Mouse (Mus musculus) right cerebral cortex, postnatal 10 days (tissue): ENCODE data around the gene Dnm3.

Experiments used
- DNase-seq, 2 experiments: peaks; one replicate each; pipeline ENCODE4 v3.0.0; 2021; ENCODE audit warnings: low spot score in 2 of 2

Gene Dnm3

DNA sequence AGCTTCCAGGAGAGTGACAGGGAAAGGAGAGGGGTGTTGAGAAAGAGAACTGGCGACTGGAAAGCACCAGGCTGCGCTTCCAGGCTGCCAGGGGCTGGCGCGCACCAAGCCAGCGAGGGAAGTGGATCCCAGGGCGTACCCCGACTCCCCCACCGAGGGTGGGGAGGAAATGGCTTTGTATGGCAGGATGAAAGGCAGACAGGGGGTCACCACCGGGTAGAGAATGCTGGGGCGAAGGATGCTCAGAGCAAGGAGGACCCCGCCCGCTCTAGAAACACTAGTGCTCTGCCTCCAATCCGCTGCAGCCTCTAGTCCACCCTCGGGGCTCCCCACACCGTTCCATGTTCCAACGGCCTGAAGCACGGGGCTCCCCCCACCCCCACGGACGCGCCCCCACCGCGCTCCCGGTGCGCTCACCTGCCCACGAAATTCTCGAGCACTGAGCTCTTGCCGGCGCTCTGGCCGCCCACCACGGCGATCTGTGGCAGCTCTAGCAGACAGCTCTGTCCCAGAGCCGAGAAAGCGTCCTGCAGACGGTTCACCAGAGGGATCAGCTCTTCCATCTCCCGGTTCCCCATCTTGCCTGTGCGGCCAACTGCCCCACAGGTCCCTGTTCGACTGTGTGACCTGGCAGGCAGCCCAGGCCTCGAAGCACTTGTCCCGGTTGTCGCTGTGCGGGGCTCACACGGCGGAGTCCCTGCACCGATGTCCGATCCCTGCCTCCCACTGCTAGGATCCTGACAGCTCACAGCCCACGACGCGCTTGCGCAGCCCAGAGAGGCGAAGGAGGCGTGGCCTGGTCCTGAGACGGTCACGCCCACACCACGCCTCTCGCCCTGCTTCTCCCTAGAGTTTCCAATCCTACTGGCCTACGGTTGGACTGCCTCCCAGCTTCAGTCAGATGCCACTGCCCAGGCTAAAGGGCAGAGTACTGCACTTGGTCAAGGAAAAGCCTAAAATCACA, at the start of gene Dnm3:
Gene Dnm3 (minus strand): TSS at position 789 of the 964 bp plus-strand sequence.
- DNase-seq = peak; percentile 93 to 94

DNA sequence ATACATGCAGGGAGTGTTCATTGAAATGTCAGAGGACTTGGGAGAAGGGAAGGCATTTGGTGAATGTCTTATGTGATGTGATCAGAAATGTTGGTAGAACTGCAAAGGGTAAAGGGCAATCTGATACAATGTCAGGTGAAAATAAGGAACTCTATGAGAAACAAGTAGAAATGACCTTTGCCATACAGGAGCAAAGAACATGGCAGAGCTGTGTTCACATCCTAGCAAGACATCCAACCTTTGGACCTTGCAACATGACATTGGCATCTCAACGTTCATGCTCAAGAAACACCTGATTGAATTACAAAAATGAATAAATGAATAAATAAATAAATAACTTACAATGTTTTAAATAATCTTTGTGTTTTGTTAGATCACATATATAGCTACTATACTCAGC, 37.3 kb upstream of the Dnm3 start:
- no peak for DNase-seq

DNA sequence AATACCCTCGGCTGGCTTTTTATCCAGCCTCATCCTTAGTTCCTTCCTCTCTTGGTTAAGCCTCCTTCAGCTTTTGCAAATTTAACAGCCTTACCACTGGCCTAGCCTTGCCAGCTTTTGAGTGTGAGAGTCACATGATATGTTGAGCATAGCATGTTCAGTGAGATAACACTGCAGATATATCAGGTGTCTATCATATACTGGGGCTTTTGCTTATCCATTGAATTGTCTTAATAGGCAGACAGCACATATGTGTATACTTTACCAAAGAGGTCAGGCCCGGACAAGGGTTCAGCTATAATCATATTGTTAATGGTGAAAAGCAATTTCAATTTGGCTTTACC, 32.2 kb upstream of the Dnm3 start:
- DNase-seq = no peak

DNA sequence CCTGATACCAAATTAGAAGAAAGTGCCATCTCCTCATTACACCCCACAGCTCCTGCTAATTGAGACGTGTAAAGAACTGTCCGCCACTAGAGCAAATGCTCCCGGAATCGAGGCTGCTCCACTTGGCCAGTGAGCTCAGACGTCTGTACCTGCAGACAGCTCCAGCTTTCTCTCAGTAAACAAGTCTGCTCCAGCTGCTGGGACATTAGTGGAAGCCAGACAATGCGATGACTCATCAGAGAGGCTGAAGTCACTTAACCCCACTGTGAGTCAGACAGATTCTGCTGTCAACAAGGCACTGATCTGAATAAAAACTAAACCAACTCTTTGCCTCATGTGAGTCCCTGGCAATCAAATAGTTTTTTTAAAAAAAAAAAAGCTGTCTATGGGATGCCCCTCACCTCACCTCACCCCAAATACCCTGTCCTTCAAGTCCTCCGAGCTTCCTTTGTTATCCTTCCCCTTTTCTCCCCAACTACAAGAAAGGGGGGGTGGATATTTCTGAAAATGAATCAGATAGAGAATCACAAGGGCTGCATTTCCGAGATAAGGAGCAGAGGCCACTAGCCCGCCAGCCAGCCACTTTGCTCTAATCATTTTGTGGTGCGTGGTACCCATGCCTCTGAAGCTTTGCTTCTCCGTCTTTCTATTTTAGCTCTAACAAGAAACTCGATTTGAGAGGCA, 31.6 kb upstream of the Dnm3 start:
- DNase-seq = peak in 1 of 2 experiments; percentile 25

DNA sequence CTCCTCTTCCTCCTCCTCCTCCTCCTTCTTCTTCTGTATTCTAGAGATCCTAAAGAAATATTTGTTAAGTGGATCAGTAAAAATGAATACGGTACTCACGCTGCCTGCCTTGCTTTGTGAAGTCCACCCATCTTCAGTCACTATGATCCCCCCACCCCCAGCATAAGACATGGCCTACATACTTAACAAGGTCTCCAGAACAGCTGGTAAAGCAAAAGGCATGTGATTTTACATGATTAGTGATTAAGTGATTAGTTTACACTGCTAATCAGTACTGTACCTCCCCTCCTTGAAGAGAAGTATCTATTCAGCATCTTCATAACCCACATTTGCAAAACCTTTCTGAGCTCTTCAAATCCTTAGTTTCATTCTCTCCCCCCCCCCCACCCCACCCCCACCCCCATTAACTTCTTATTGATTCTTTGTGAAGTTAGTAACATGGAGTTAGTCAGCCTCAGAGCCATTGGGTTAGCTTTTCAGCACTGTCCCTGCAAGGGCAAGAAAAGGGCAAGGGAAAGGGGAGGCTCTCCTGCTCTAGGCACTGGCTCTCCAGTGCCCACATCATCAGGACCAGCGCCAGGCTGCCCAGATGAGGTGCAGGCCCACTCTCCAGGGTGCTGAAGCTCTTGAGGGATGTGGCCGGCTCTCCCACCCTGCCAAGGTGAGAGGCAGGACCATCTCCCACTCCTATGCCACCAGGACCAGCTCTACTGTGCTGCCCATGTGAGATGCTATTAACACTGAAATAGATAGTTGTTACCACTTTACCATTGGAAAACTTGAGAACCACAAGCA, 30.6 kb upstream of the Dnm3 start:
- DNase-seq = no peak

DNA sequence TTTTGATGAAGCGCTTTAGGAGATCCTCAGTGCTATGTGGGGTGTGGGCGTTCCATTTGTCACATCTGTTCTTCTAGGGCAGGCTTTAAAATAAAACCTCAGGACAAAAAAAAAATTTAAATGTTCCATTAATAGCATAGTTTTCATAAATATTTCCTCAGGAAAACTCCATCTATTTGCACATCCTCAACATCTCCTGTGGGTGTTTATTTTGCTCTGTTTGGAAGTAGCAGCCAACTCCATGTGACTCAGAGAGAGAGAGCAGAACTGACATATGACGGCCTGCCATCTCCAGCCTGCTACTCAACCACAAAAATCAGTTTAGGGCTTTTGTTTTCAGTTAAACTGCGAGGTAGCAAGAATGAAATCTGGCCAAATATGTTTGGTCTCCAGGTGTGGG, 28.7 kb upstream of the Dnm3 start:
- no peak for DNase-seq

DNA sequence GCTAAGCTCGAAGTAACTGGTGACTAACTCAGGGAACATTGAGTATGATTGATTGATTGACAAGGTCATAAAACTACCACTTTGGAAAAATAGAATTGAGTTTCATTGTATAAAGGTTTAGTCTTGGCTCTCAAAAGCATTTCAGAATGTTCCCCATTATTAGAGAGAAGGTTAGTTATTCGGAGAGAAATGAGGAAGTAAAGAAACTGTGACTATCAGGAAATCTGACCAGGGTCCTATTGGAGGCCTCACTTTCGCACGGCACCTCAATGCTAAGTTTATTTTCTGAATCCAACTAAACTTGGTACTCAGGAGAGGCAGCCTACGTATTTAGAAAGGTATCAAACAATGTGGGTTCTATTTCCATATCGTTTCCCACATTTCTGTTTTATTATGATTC, 27.8 kb upstream of the Dnm3 start:
- no peak for DNase-seq

DNA sequence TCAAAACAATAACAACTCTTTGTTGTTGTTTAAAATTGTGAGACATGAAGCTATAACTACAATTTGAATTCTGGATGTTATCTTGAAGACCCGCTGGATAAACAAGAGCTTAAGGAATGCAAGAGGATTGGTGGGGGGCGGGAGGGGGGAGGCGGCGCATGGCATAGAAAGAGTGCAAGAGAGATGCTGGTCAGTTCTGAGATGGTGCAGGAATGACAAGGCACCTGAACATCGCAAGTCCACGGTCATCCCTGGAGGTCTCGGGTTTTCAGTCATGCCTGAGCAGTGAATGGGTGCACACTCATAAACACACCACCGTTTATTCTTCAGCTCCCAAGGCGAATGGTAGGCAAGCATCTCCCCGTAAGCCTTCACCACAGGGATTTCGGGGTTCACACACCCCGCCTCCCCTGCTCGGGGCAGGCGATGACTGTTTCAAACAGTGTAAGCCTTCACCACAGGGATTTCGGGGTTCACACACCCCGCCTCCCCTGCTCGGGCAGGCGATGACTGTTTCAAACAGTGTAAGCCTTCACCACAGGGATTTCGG, 1.2 kb downstream of the Dnm3 start:
- no peak for DNase-seq

DNA sequence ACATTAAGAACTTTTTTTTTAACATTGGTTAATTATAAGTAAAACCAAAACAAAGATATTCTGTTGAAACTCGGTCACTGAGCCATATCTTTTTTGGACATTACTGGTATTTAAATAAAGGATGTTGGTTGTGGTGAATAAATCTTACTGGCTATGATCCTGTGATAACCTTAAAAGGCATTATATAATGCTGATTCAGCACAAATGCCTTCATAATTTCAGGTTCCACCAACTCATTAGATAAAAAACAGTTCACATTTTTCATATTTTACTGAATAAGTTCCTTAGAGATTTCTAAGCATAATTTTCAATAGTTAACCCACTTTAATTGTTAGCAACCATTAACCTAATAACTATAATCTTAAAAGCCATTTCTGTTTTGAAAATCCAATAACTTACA, 4.9 kb downstream of the Dnm3 start:
- no peak for DNase-seq

DNA sequence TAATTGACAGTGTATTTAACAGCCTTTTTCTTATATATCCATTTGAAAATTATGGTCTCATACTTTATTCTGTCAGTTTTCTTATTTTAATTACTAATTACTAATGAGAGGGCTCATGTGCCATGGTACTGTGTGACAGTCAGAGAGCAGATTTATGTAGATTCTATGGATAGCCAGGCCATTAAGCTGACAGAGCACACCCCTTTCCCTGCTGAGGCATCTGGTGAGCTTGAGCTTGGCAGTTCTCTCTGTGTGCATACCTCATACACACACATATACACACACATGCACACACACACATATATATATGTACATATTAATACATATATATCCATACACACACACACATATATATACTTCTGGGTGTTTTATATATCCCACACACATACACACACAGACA, 6.7 kb downstream of the Dnm3 start:
- DNase-seq = peak in 1 of 2 experiments; percentile 3

DNA sequence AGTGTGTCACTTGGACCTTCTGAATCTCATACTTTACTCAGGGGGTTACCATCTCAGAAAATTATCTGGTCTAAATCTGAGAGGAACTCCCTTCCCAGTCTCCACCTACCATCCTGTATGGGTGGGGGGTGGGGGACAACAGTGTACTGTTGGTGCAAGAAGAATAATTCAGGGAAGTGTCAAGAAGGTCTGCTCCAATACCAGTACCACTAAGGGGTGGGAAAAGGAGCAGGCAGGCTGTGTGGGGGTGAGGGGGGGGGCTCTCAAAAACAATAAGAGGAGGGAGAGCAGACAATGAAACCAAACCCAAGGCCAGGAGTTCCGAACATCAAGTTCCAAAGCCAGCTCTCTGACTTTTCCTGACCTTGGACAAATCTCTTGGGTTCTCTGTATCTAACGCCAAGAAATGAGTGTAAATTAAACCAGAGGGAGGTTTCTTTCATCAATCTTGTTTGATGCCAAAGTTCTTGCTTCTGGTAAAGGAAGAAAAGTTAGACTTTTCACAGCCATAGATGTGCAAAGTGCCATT, 8.0 kb downstream of the Dnm3 start:
- no peak for DNase-seq

DNA sequence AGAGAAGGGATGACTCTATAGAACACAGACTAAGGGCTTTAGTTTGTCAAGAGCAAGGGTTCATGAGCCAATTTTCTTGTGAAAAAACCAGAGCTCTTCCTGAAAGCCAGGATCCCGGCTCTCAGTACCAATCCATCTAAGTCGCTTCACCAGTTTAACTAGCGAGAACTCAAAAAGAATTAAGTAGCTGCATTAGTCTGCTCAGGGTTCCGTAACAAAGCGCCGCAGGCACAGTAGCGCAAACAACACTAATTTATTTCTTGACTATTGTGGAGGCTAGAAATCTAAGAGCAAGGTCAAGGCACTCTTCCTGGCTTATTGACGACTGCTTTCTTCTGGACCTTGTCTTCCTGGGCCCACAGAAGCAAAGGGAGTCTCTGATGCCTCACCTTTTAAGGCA, 14.2 kb downstream of the Dnm3 start:
- DNase-seq = no peak

DNA sequence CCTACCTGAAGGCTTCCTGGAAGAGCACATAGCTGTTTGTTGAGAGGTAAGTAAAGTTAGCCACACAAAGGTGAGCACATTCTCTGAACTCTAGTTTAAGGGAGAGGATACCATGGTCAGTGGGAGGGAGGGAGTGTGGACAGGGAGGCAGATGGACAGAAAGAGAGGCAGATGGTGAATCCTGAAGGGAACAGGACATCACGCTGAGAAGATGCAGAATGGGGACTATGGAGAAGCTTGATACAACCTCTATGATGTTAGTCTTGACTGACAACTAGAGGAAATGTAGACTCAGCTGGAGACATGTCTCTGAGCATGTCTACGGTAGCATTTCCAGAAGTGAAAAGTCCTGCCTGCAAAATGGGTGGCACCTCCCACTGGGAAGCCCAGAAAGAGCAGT, 19.1 kb downstream of the Dnm3 start:
- DNase-seq = no peak

DNA sequence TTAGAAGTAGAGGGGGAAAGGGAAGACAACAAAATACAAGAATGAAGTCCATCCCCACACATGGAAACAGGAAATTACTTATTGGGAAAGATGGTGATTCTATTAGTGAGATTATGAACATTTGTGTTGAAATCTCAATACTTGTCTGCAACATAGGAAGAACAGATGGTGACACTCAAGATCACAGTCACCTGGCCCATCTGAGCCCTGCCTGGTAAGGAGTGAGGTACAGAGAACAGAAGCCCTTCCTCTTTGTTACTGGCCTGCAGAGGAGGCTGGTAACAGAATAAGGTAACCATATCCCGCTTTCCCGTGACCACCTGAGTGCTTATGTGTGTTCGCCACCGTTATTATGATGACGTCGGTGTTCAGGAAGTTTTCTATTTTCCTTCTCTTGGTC, 21.0 kb downstream of the Dnm3 start:
- no peak for DNase-seq

DNA sequence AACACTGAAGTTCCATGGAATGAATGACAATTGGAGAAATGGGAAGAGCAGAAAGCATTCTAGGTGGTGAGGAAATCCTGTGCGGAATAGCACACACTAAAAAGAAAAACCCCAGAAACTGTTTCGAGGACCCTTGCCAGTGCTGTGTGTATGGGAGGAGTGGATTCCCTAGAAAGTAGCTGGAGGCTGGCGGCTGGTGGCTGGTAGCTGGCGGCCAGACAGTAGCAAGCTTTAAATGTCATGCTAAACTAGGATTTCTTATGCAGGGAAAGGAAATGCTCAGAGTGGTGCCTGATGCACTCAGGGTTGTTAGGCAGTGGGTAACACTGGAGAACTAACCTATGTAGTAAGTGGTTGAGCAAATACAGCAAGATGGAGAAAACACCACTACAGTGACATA, 21.4 kb downstream of the Dnm3 start:
- DNase-seq = peak; percentile 67 to 75

DNA sequence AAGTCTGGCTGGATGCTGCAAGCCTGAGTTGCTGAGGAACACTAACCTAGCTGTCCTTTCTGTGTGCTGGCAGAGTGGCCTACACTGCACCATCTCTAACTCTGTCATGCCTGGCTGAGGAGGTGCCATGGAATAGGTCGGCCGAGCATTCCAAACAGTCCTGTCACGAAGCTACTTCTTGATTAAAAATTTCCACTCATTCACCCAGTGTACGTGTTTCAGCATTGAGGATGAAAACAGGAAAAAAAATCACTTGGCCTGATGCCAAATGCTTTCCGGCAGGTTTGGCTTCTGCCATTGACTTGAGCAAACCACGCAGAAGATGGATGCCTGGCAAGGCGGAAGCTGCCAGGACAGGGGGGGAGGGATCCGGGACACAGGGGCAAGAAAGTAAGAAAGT, 24.3 kb downstream of the Dnm3 start:
- no peak for DNase-seq

DNA sequence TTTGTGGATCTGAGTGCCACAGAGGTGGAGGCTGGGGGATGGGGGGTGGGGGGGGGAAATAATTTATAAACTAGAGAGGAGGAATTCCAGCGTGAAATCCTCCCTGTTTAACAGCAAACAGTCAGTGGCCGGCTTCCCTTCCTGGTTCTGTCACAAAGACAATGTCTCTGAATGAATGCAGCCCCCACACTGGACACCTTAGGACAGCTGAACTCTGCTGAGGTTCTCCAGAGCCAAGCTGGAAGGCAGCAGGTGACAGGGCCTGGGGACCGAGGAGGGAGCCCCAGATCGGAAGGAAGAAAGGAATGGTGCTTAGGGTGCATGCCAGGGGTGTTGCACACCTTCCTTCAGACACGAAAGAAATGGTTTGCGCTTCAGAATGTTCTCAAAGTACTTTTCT, 24.8 kb downstream of the Dnm3 start:
- DNase-seq = no peak

DNA sequence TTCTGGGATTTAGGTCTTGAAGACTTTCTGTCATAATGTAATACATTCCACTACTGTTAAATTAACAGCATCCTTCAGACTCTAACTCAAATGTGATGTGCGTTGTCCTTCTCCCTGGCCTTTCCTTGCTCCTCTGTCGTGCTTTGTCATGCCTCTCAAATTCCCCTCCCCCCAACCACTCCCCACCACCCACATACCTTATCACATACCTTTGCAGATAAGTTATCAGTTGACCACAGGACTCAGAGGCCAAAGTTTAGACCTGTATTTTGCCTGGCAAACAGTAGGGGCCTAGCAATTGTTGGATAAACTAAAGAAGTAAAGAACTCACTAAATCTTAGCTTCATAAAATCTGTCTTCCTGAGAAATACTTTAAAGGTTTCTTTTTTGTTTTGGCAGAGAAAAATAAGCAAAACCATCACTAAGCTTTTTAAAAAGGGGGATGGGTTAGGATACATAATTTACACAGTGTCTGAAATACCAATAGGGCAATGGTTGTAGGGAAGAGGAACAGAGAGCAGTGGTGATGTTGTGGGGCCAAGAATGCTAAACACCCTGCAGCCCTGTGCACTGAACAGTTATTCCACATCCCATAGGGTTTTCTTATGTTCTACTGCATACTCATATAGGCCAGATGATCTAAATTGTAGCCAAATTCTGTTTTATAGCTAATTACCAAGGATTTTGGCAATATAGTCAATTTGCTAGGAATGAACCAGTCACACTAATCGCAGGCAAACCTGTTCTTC, 28.5 kb downstream of the Dnm3 start:
- no peak for DNase-seq

DNA sequence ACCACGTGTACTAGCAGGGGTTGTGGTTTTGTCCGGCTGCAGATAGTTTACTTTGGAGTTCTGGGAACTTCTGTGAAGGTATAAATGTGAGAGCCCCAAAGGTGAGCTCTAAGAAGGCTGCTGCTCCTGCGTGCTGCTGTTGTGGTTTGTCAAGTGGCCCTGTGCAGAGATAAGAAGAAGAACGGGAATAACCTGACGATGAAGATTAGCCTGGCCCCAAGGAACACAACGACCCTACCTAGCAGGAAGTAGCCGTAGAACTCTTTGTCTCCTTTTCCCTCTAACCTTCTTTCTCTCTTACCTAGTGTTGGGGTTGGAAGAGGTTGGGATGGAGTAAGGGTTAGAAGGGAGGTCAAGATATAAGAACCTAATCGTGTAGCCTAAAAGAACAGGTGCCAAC, 33.0 kb downstream of the Dnm3 start:
- DNase-seq = no peak

DNA sequence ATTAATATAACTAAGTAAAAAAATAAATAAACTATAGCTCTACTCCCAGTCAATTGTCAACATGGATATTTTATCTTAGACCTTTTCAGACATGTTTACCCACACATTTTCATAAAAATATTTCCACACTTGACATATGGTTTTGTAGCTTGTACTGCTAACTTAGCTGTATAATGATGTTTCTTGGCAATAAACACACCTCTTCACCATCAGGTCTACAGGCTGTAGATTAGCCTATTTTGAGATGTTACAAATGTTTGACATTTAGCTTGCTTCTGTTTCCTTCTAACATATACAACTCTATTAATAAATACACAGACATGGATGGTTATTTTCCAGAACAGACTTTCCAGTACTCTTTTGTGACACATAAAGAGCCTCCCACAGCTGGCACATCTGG, 38.3 kb downstream of the Dnm3 start:
- no peak for DNase-seq

DNA sequence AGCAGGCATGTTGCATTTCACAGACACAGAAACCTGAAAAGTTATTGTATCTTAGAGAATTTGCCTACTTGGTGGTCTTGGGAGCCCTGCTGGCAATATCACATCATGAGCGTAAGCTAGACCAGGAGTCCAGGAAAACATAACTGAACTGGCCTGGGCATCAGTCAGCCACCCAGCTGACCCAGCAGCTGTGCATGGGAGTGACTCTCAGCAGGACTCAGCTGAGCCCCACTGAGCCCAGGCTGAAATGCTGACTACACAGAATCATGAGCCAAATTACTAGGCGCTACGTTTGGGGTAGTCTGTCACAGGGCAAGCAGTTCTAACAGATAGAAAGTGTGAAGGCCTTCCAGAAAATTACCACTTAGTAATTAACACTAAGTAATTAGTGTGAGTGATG, 41.2 kb downstream of the Dnm3 start:
- no peak for DNase-seq
